ENCODE assay signal across 8 mouse cellular contexts in the genomic region with DNA sequence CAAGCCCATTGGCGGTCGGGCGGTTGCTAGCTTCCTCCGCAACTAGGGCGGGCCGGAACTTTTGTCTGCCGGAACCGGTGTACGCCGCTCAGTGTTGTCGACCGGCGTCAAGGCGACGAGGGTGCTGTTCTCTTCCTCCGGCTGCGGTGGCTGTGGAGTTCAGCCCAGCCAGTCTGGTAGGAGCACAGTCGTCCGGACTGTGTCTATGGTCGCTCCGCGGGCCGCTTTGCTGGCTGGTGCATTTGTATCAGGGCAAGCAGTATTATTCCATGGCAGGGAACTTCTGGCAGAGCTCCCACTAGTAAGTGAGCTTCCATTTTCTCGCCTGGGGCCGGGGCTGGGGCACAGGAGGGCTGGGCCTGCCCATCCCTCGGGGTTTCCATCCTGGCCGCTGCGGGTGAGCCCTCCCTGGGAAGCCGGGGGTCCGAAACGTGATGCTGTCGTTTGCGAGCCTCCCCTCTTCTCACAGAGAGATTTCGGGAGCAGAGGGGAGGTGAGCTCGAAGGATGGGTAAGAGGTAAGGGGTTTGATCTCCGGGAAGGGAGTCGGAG. TPM values are rescaled to one million over a fixed set of nuclear protein-coding genes. Genes with fewer than 3 reads are reported as not detected.
DNase-seq lines count a peak whose midpoint lies in the region; ATAC-seq and TF ChIP-seq lines count a peak whose summit lies in the region.

A gene (plus strand): TSS at position 87 of the 551 bp plus-strand sequence.

- H3K4me2 ChIP-seq in forebrain, embryonic 13.5 days = peak within 1 kb of the TSS; percentile 76
- peak within 1 kb of the TSS; percentile 94 for H3K4me2 ChIP-seq in liver, postnatal 0 days (ENCODE audit: low read depth, low read length)
- peak within 1 kb of the TSS; percentile 60 for H3K4me2 ChIP-seq in neural tube, embryonic 14.5 days (ENCODE audit: low read depth, low read length)

- intact Hi-C loops in heart, postnatal 10 days (cut with DNase I) = loop anchor here (5.0 kb wide), 1 partner anchor 40 kb away; a partner anchor contains a TSS

- H3K9ac ChIP-seq in ES-Bruce4 (ENCODE audit: low read depth, poor library complexity, severe bottlenecking) = peak within 1 kb of the TSS; percentile 75
- H3K9ac ChIP-seq in forebrain, embryonic 13.5 days = peak within 1 kb of the TSS; percentile 86
- H3K9ac ChIP-seq in liver, postnatal 0 days (replicated peaks) = peak within 1 kb of the TSS; percentile 87
- H3K9ac ChIP-seq in neural tube, embryonic 14.5 days (replicated peaks; ENCODE audit: low read depth, low read length) = peak within 1 kb of the TSS; percentile 70

- peak; percentile 97 for ATAC-seq in cerebellum, adult (ENCODE audit: insufficient number of reproducible peaks, low FRiP score, low TSS enrichment)
- ATAC-seq in forebrain, embryonic 13.5 days = peak; percentile 99
- ATAC-seq in liver, postnatal 0 days = peak; percentile 99
- peak; percentile 99 for ATAC-seq in neural tube, embryonic 14.5 days (ENCODE audit: low read depth)

- no peak for TF ChIP-seq CTCF in ES-Bruce4 (IDR thresholded peaks at IDR 0.05; ENCODE audit: low read depth, low read length)
- TF ChIP-seq CTCF in liver, postnatal 0 days (IDR thresholded peaks at IDR 0.05; ENCODE audit: low read depth) = no peak

- peak within 1 kb of the TSS; percentile 79 for H3K4me3 ChIP-seq in ES-Bruce4 (ENCODE audit: low read depth, low read length)
- H3K4me3 ChIP-seq in forebrain, embryonic 13.5 days = peak within 1 kb of the TSS; percentile 76
- H3K4me3 ChIP-seq in liver, postnatal 0 days (ENCODE audit: low read depth, low read length) = peak within 1 kb of the TSS; percentile 96
- H3K4me3 ChIP-seq in neural tube, embryonic 14.5 days (ENCODE audit: low read depth, low read length) = peak within 1 kb of the TSS; percentile 48

- WGBS in forebrain, embryonic 13.5 days = under 1% methylated on average over 37 of the region's 37 CpGs
- under 1% methylated on average over 37 of the region's 37 CpGs for WGBS in large intestine, adult 2 months
- WGBS in liver, postnatal 0 days (ENCODE audit: insufficient replicate concordance) = under 1% methylated on average over 37 of the region's 37 CpGs
- WGBS in neural tube, embryonic 14.5 days = under 1% methylated on average over 37 of the region's 37 CpGs

- no peaks in the 10 kb centered on the region for H3K27me3 ChIP-seq in ES-Bruce4 (ENCODE audit: control insufficient read depth, insufficient read depth, low read length, poor library complexity, severe bottlenecking)
- H3K27me3 ChIP-seq in forebrain, embryonic 13.5 days = no peaks in the 10 kb centered on the region
- H3K27me3 ChIP-seq in liver, postnatal 0 days (ENCODE audit: insufficient read depth, low read length) = no peaks in the 10 kb centered on the region
- H3K27me3 ChIP-seq in neural tube, embryonic 14.5 days (ENCODE audit: control insufficient read depth, insufficient read depth, low read length) = no peaks in the 10 kb centered on the region

- DNase-seq in heart, postnatal 10 days = peak; percentile 94
- peak; percentile 91 for DNase-seq in large intestine, adult 2 months (ENCODE audit: low read depth, low spot score)
- DNase-seq in liver, postnatal 0 days = peak; percentile 94
- DNase-seq in testis, postnatal 10 days (ENCODE audit: low spot score) = peak; percentile 87

- H3K36me3 ChIP-seq in ES-Bruce4 (ENCODE audit: control insufficient read depth, insufficient read depth, low read length, poor library complexity, severe bottlenecking) = no peaks in the 10 kb centered on the region
- H3K36me3 ChIP-seq in forebrain, embryonic 13.5 days (ENCODE audit: poor library complexity, severe bottlenecking) = peaks cover under 1% of the 10 kb centered on the region
- H3K36me3 ChIP-seq in liver, postnatal 0 days (replicated peaks; ENCODE audit: insufficient read depth, low read length) = 0 out of 2 replicates have a peak, but pooled peaks cover under 1% of the 10 kb centered on the region
- H3K36me3 ChIP-seq in neural tube, embryonic 14.5 days (ENCODE audit: control insufficient read depth, insufficient read depth, low read length) = peaks cover 1% of the 10 kb centered on the region; the same call in 1 of the 2 replicates

- peak; percentile 90 for TF ChIP-seq POLR2A in ES-Bruce4 (IDR thresholded peaks at IDR 0.05; ENCODE audit: insufficient read depth, low read length)

- no peaks in the 10 kb centered on the region for H3K9me3 ChIP-seq in ES-Bruce4 (replicated peaks; ENCODE audit: control insufficient read depth, insufficient read depth, low read length, poor library complexity, severe bottlenecking)
- H3K9me3 ChIP-seq in forebrain, embryonic 13.5 days (replicated peaks) = no peaks in the 10 kb centered on the region
- no peaks in the 10 kb centered on the region for H3K9me3 ChIP-seq in liver, postnatal 0 days (ENCODE audit: low read length)
- no peaks in the 10 kb centered on the region for H3K9me3 ChIP-seq in neural tube, embryonic 14.5 days (ENCODE audit: control insufficient read depth, low read length)

- H3K4me1 ChIP-seq in ES-Bruce4 (ENCODE audit: control insufficient read depth, insufficient read depth, low read length) = peaks cover 6% of the 10 kb centered on the region
- H3K4me1 ChIP-seq in forebrain, embryonic 13.5 days = peaks cover 15% of the 10 kb centered on the region
- peaks cover 8% of the 10 kb centered on the region for H3K4me1 ChIP-seq in liver, postnatal 0 days (ENCODE audit: insufficient read depth)
- H3K4me1 ChIP-seq in neural tube, embryonic 14.5 days (ENCODE audit: control insufficient read depth, insufficient read depth, low read length) = peaks cover 6% of the 10 kb centered on the region; the same call in 1 of the 2 replicates

- peak within 1 kb of the TSS; percentile 91 for H3K27ac ChIP-seq in ES-Bruce4 (ENCODE audit: insufficient read depth, low read length)
- peak within 1 kb of the TSS; percentile 84 for H3K27ac ChIP-seq in forebrain, embryonic 13.5 days
- peak within 1 kb of the TSS; percentile 85 for H3K27ac ChIP-seq in liver, postnatal 0 days (ENCODE audit: low read depth)
- H3K27ac ChIP-seq in neural tube, embryonic 14.5 days (ENCODE audit: low read depth, low read length) = peak within 1 kb of the TSS; percentile 63

- TF ChIP-seq EP300 in ES-Bruce4 (IDR thresholded peaks at IDR 0.05; ENCODE audit: insufficient read depth, low read depth, low read length) = 0 out of 2 replicates have a peak, but pooled peaks have one; percentile 65
- peak; percentile 31; the same call in 1 of the 2 replicates for TF ChIP-seq EP300 in liver, postnatal 0 days (IDR thresholded peaks at IDR 0.05; ENCODE audit: low read depth)

RNA-seq across cellular contexts. Expression of the gene that starts here (rescaled TPM):
- 79.5 and 95.5 TPM in 2 replicates for polyA plus RNA-seq in ES-Bruce4 (2011; ENCODE audit: insufficient read depth, insufficient read length, low read depth, missing spikeins)
- polyA plus RNA-seq in forebrain, embryonic 13.5 days (2015; fragmentation: Nextera tagmentation; extraction: Ambion mirVana) = 68.8 and 72.1 TPM in 2 replicates
- total RNA-seq in heart, postnatal 10 days (2021) = 10 to 100 TPM; 13.9 to 18.1 TPM
- 3.9 and 5.1 TPM in 2 replicates for polyA plus RNA-seq in large intestine, adult 2 months (2012; rRNA removed)
- 12.7 and 13.9 TPM in 2 replicates for polyA plus RNA-seq in liver, postnatal 0 days (2015; fragmentation: Nextera tagmentation; extraction: Ambion mirVana)
- 71.5 and 76.5 TPM in 2 replicates for polyA plus RNA-seq in neural tube, embryonic 14.5 days (2014; fragmentation: Nextera tagmentation; extraction: Ambion mirVana)

Comparison
In these comparisons a context has a peak if more than half of its experiments do, and no peak if none do; other contexts are left out.
1. Peak in every context shown above with its lines: DNase-seq, ATAC-seq, H3K4me3 ChIP-seq and H3K27ac ChIP-seq.